Mouse (Mus musculus) cortical plate, adult 2 months (tissue): ENCODE measurements at regions not wholly inside any gene's neighbourhood (a gene's known extent, or its start where the extent isn't known, plus 50 kb on each side); places are given as distances from the start of the nearest gene placed in this dataset.

ENCODE experiments used
- CTCF ChIP-seq: fragments of 200-500 bp; IDR thresholded peaks from 2 replicates; pipeline ENCODE4 v1.5.1; 2011; ENCODE audit warnings: mild to moderate bottlenecking, control low read depth, low read length; ENCODE audit not compliant: insufficient read depth; ENCODE audit errors: extremely low read depth
- POLR2A ChIP-seq: fragments of 200-500 bp; IDR thresholded peaks from 2 replicates; pipeline ENCODE4 v1.6.1; 2011; ENCODE audit warnings: mild to moderate bottlenecking, low read length, control low read depth; ENCODE audit not compliant: insufficient read depth; ENCODE audit errors: extremely low read depth

- TF ChIP-seq CTCF, result no peak
- no peak for TF ChIP-seq POLR2A
Observed at GRCm38 (mm10) chr9:46482034-46482858, 162.5 kb upstream of the 4931429L15Rik start.
